Mouse (Mus musculus) embryonic facial prominence, embryonic 14.5 days (tissue): ENCODE results near the gene Setd6. TPM values are rescaled to one million over a fixed set of nuclear protein-coding genes. Genes with fewer than 3 reads are reported as not detected.

ENCODE experiments used
- ATAC-seq: fragments of 200-750 bp; cut with Nextera tagmentation; 2 replicates; pipeline ENCODE4 v1.8.0; 2017; ENCODE audit warnings: low read depth, moderate number of reproducible peaks, moderate TSS enrichment
- DNase-seq: peaks from one replicate; pipeline ENCODE4 v3.0.0-alpha.2; 2015; ENCODE audit warnings: low spot score
- H3K27ac ChIP-seq: fragments of 300-500 bp; sonication (generic); replicated peaks from 2 replicates; pipeline ENCODE4 v1.5.1; 2014; ENCODE audit warnings: low read depth, mild to moderate bottlenecking, low read length, moderate library complexity
- H3K27me3 ChIP-seq: fragments of 300-500 bp; sonication (generic); replicated peaks from 2 replicates; pipeline ENCODE4 v1.6.1; 2014; ENCODE audit warnings: low read length; ENCODE audit not compliant: control insufficient read depth, insufficient read depth
- H3K36me3 ChIP-seq: fragments of 300-500 bp; sonication (generic); 2 replicates; pipeline ENCODE4 v1.6.1; 2014; ENCODE audit warnings: low read length, mixed read lengths; ENCODE audit not compliant: control insufficient read depth, insufficient read depth
- H3K4me1 ChIP-seq: fragments of 300-500 bp; sonication (generic); 2 replicates; pipeline ENCODE4 v1.6.1; 2014; ENCODE audit warnings: antibody characterized with exemption, low read length; ENCODE audit not compliant: control insufficient read depth, insufficient read depth
- H3K4me2 ChIP-seq: fragments of 300-500 bp; sonication (generic); 2 replicates; pipeline ENCODE4 v1.6.1; 2014; ENCODE audit warnings: low read depth, mild to moderate bottlenecking, low read length, moderate library complexity, mixed read lengths
- H3K4me3 ChIP-seq: fragments of 300-500 bp; sonication (generic); 2 replicates; pipeline ENCODE4 v1.5.1; 2014; ENCODE audit warnings: low read depth, mild to moderate bottlenecking, low read length
- H3K9ac ChIP-seq: fragments of 300-500 bp; sonication (generic); 2 replicates; pipeline ENCODE4 v1.6.1; 2014; ENCODE audit warnings: low read depth, mild to moderate bottlenecking, low read length, moderate library complexity, mixed read lengths
- H3K9me3 ChIP-seq: fragments of 300-500 bp; sonication (generic); 2 replicates; pipeline ENCODE4 v1.6.1; 2016; ENCODE audit warnings: low read length; ENCODE audit not compliant: control insufficient read depth
- WGBS: fragments of 180-500 bp; shearing (Covaris S2); extraction: QIAGEN DNeasy Blood & Tissue Kit; methylation state at CpG from one replicate; pipeline ENCODE4 v1.1.7; 2014; 5-methylcytosine and 5-hydroxymethylcytosine counted together
- microRNA-seq: library from miRNA; unstranded; fragments of <30 nt; microRNA quantifications from one replicate; pipeline ENCODE4, GENCODE M21; 2016; ENCODE audit warnings: borderline number of aligned reads
- polyA plus RNA-seq: library from polyadenylated mRNA; unstranded; fragments of >200 nt; fragmentation: Nextera tagmentation; extraction: Ambion mirVana; gene quantifications from 2 replicates; pipeline ENCODE4 v1.2.1, GENCODE M21; 2014

The Setd6 gene
- polyA plus RNA-seq, 1 experiment from 2014 or later: 16.8 TPM

GRCm38 (mm10) chr8:95760323-95760722 is 44.6 kb downstream of the Setd6 start:
- Histone ChIP-seq H3K4me3 (no peak overlapping the region), H3K9me3 (no peaks in the 10 kb centered on the region), H3K27me3 (no peaks in the 10 kb centered on the region), H3K9ac (no peak overlapping the region), H3K4me1 (no peaks in the 10 kb centered on the region), H3K4me2 (no peak overlapping the region), H3K36me3 (peaks cover 93% of the 10 kb centered on the region), H3K27ac (no peak overlapping the region)
- no peak for ATAC-seq
- WGBS: 94% methylated on average over 6 of the region's 6 CpGs
- no peak for DNase-seq

- 88% methylated on average over 1 of the region's 1 CpGs for WGBS
- ATAC-seq: no peak
- Histone ChIP-seq H3K4me3 (no peak overlapping the region), H3K27me3 (no peaks in the 10 kb centered on the region), H3K4me1 (no peaks in the 10 kb centered on the region), H3K36me3 (peaks cover 95% of the 10 kb centered on the region), H3K27ac (no peak overlapping the region), H3K9me3 (no peaks in the 10 kb centered on the region), H3K9ac (no peak overlapping the region), H3K4me2 (no peak overlapping the region)
- no peak for DNase-seq
These were observed 48.5 kb downstream of the Setd6 start for GRCm38 (mm10) chr8:95764133-95764532.

Small RNA genes lying within 50 kb of the gene (microRNA-seq; reads per million reads assigned to microRNA genes)
- 1.2 reads per million for gene Mir7073

Other genes with a start within 250 kb of the Setd6 start
- gene Csnk2a2, start 225.8 kb upstream of the Setd6 start, polyA plus RNA-seq: 18.7 and 22.5 TPM in 2 replicates
- gene Ccdc113, start 181.8 kb upstream of the Setd6 start, polyA plus RNA-seq: 1.9 and 5.4 TPM in 2 replicates
- gene Prss54, start 139.5 kb upstream of the Setd6 start, polyA plus RNA-seq: not detected in 2 replicates
- 14.3 and 16.4 TPM in 2 replicates for gene Gins3, start 82.4 kb upstream of the Setd6 start, polyA plus RNA-seq
- 44.7 and 53.4 TPM in 2 replicates for gene Ndrg4, start 38.9 kb upstream of the Setd6 start, polyA plus RNA-seq
- gene Cnot1, start 91.6 kb downstream of the Setd6 start, polyA plus RNA-seq: 75.4 and 93.6 TPM in 2 replicates
- gene Sap18b, start 109.5 kb downstream of the Setd6 start, polyA plus RNA-seq: 322 and 341 TPM in 2 replicates
- gene Slc38a7, start 137.7 kb downstream of the Setd6 start, polyA plus RNA-seq: 13.1 and 15.3 TPM in 2 replicates
- 61.9 and 71.2 TPM in 2 replicates for gene Got2, start 172.7 kb downstream of the Setd6 start, polyA plus RNA-seq